Mouse (Mus musculus): ENCODE results near the gene Rock2.

GRCm38 (mm10) chr12:16958851-16959250, 64.2 kb downstream of the Rock2 start:
- peak; percentile 61 for TF ChIP-seq CTCF (IDR thresholded peaks at IDR 0.05)
- no peak for TF ChIP-seq EP300 (IDR thresholded peaks at IDR 0.05; ENCODE audit: insufficient read depth, low read depth, low read length)
- TF ChIP-seq POLR2A (IDR thresholded peaks at IDR 0.05; ENCODE audit: insufficient read depth, low read depth, low read length): no peak
